In the genomic region with DNA sequence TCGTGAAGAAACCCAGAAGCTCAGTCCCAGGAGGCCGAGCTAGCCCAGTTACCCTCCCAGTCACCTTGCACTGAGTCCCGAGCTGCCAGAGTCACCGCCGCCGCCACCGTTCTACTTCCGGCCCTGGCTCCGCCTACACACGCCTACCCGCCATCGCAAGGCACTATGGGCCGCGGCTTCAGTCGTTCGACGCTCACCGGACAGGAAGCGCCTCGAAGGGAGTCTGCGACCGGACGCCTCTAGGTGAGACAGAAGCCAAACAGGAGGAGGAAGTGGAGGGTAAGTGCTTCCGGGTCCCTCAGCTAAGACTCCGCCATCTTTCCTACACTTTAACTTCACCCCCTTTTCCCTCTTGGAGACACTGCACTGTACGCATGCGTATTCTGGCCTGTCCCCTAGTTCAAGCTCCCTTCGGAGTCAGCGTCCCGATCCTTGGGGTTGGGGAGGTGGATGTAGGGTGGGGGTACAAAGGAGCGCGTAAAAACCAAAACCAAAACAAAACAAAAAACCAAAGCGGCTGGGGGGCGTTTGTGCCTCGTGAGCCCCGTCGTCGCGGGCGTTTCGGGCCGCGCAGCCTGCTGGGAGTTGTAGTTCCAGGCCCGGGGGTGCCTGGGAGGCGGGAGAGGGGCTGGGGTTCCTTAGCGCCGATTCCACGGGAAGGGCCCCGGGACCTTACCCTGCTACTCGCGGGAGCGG, we compare ENCODE assay signal across 8 mouse cellular contexts. TPM values are rescaled to one million over a fixed set of nuclear protein-coding genes. Genes with fewer than 3 reads are reported as not detected.
A peak's percentile ranks its signal among the peaks of the same experiment; 100 is the strongest.
DNase-seq lines count a peak whose midpoint lies in the region; ATAC-seq and TF ChIP-seq lines count a peak whose summit lies in the region.

Gene Gabpa (plus strand): TSS at position 181 of the 696 bp plus-strand sequence.

- TF ChIP-seq POLR2A in bone marrow, adult 2 months (IDR thresholded peaks at IDR 0.05; ENCODE audit: borderline replicate concordance, control insufficient read depth, low read depth, low read length) = peak; percentile 74; the same call in 1 of the 2 replicates
- TF ChIP-seq POLR2A in limb, embryonic 14.5 days (IDR thresholded peaks at IDR 0.05; ENCODE audit: borderline replicate concordance, extremely low read depth, insufficient read depth, insufficient read length) = peak; percentile 36; the same call in 1 of the 2 replicates

- peak; percentile 95 for ATAC-seq in embryonic facial prominence, embryonic 15.5 days (ENCODE audit: insufficient number of reproducible peaks, low FRiP score, low TSS enrichment, low read depth)
- peak; percentile 93 for ATAC-seq in limb, embryonic 14.5 days (ENCODE audit: low FRiP score, low read depth)
- ATAC-seq in midbrain, postnatal 0 days (ENCODE audit: low FRiP score) = peak; percentile 97

- DNase-seq in 416B (ENCODE audit: low read depth) = peak; percentile 98
- peak; percentile 93 for DNase-seq in heart, adult 8-10 months (ENCODE audit: low spot score)
- peak; percentile 97 for DNase-seq in kidney, adult 9 months
- DNase-seq in limb, embryonic 14.5 days (ENCODE audit: low spot score) = peak; percentile 95
- peak; percentile 98 for DNase-seq in midbrain, postnatal 0 days (ENCODE audit: low spot score)
- peak; percentile 79 to 85 for DNase-seq in spleen, postnatal 14 days (ENCODE audit: low spot score in 2 of 2)

- no peaks in the 10 kb centered on the region for H3K27me3 ChIP-seq in embryonic facial prominence, embryonic 15.5 days
- H3K27me3 ChIP-seq in limb, embryonic 14.5 days (ENCODE audit: control insufficient read depth, insufficient read depth, low read length) = no peaks in the 10 kb centered on the region
- H3K27me3 ChIP-seq in midbrain, postnatal 0 days (ENCODE audit: insufficient read depth, low read length) = no peaks in the 10 kb centered on the region

- WGBS in bone marrow, adult 2 months = under 1% methylated on average over 52 of the region's 52 CpGs
- WGBS in embryonic facial prominence, embryonic 15.5 days = under 1% methylated on average over 52 of the region's 52 CpGs
- 0% methylated on average over 46 of the region's 52 CpGs for WGBS in limb, embryonic 14.5 days
- under 1% methylated on average over 52 of the region's 52 CpGs for WGBS in midbrain, postnatal 0 days

- peak within 1 kb of the TSS; percentile 95 for H3K9ac ChIP-seq in embryonic facial prominence, embryonic 15.5 days
- peak within 1 kb of the TSS; percentile 99 for H3K9ac ChIP-seq in limb, embryonic 14.5 days (ENCODE audit: low read depth, low read length, severe bottlenecking)
- H3K9ac ChIP-seq in midbrain, postnatal 0 days (replicated peaks; ENCODE audit: low read length, poor library complexity, severe bottlenecking) = peak within 1 kb of the TSS; percentile 97

- H3K27ac ChIP-seq in bone marrow, adult 2 months (ENCODE audit: control insufficient read depth, insufficient read depth, low read depth, low read length, poor library complexity) = peak within 1 kb of the TSS; percentile 82
- H3K27ac ChIP-seq in embryonic facial prominence, embryonic 15.5 days (replicated peaks) = peak within 1 kb of the TSS; percentile 99
- peak within 1 kb of the TSS; percentile 99 for H3K27ac ChIP-seq in limb, embryonic 14.5 days (replicated peaks; ENCODE audit: low read depth, low read length)
- peak within 1 kb of the TSS; percentile 95 for H3K27ac ChIP-seq in midbrain, postnatal 0 days (ENCODE audit: low read depth, low read length)

- H3K4me3 ChIP-seq in bone marrow, adult 2 months (replicated peaks; ENCODE audit: control insufficient read depth, low read depth, low read length) = peak within 1 kb of the TSS; percentile 86
- H3K4me3 ChIP-seq in embryonic facial prominence, embryonic 15.5 days (replicated peaks) = peak within 1 kb of the TSS; percentile 92
- H3K4me3 ChIP-seq in limb, embryonic 14.5 days (replicated peaks; ENCODE audit: low read length) = peak within 1 kb of the TSS; percentile 96
- H3K4me3 ChIP-seq in midbrain, postnatal 0 days (ENCODE audit: low read depth, low read length) = peak within 1 kb of the TSS; percentile 98

- H3K4me2 ChIP-seq in embryonic facial prominence, embryonic 15.5 days (replicated peaks) = peak within 1 kb of the TSS; percentile 70
- H3K4me2 ChIP-seq in limb, embryonic 14.5 days (replicated peaks; ENCODE audit: low read depth, low read length, severe bottlenecking) = peak within 1 kb of the TSS; percentile 68
- H3K4me2 ChIP-seq in midbrain, postnatal 0 days (ENCODE audit: low read depth, low read length, poor library complexity, severe bottlenecking) = peak within 1 kb of the TSS; percentile 78

- H3K9me3 ChIP-seq in embryonic facial prominence, embryonic 15.5 days (replicated peaks) = no peaks in the 10 kb centered on the region
- H3K9me3 ChIP-seq in limb, embryonic 14.5 days (ENCODE audit: control insufficient read depth, low read length) = no peaks in the 10 kb centered on the region
- H3K9me3 ChIP-seq in midbrain, postnatal 0 days (ENCODE audit: low read length) = no peaks in the 10 kb centered on the region

- peaks cover 2% of the 10 kb centered on the region; the same call in 1 of the 2 replicates for H3K4me1 ChIP-seq in bone marrow, adult 2 months (ENCODE audit: control insufficient read depth, insufficient read depth, low read length)
- H3K4me1 ChIP-seq in embryonic facial prominence, embryonic 15.5 days = peaks cover 23% of the 10 kb centered on the region
- H3K4me1 ChIP-seq in limb, embryonic 14.5 days (ENCODE audit: control insufficient read depth, insufficient read depth, low read length) = peaks cover 4% of the 10 kb centered on the region; the same call in 1 of the 2 replicates
- H3K4me1 ChIP-seq in midbrain, postnatal 0 days (ENCODE audit: insufficient read depth, low read length) = no peaks in the 10 kb centered on the region; the same call in 1 of the 2 replicates

- no peak for TF ChIP-seq CTCF in bone marrow, adult 2 months (IDR thresholded peaks at IDR 0.05; ENCODE audit: control insufficient read depth, insufficient read depth, low read length)
- TF ChIP-seq CTCF in midbrain, postnatal 0 days (IDR thresholded peaks at IDR 0.05) = 0 out of 2 replicates have a peak, but pooled peaks have one; percentile 13

- H3K36me3 ChIP-seq in embryonic facial prominence, embryonic 15.5 days = peaks cover 25% of the 10 kb centered on the region
- H3K36me3 ChIP-seq in limb, embryonic 14.5 days (ENCODE audit: control insufficient read depth, insufficient read depth, low read length) = peaks cover 33% of the 10 kb centered on the region
- peaks cover 11% of the 10 kb centered on the region for H3K36me3 ChIP-seq in midbrain, postnatal 0 days (ENCODE audit: insufficient read depth, low read length)

RNA-seq across cellular contexts. Expression of gene Gabpa, which starts in this region (rescaled TPM):
- 20.4 and 20.6 TPM in 2 replicates for polyA plus RNA-seq in bone marrow, adult 2 months (2011; ENCODE audit: insufficient read depth, insufficient read length, low replicate concordance, missing spikeins)
- polyA plus RNA-seq in embryonic facial prominence, embryonic 15.5 days (2015; fragmentation: Nextera tagmentation; extraction: Ambion mirVana) = 30.1 and 31.7 TPM in 2 replicates
- total RNA-seq in heart, adult 8-10 months (2022) = 10 to 100 TPM; 39.4 to 42.6 (median 41.0) TPM
- polyA plus RNA-seq in limb, embryonic 14.5 days (2012; rRNA removed) = 28.4 and 33.9 TPM in 2 replicates
- polyA plus RNA-seq in limb, embryonic 14.5 days (2014; fragmentation: Nextera tagmentation; extraction: Ambion mirVana) = 34.4 and 38.4 TPM in 2 replicates
- 17.9 and 22.6 TPM in 2 replicates for total RNA-seq in midbrain, postnatal 0 days (2014; rRNA removed)
- 7.8 and 8.5 TPM in 2 replicates for polyA plus RNA-seq in midbrain, postnatal 0 days (2015; fragmentation: Nextera tagmentation; extraction: Ambion mirVana)

Comparison
In these comparisons a context has a peak if more than half of its experiments do, and no peak if none do; other contexts are left out.
1. Peak in every context shown above with its lines: DNase-seq, ATAC-seq, H3K4me3 ChIP-seq and H3K27ac ChIP-seq.